Mouse (Mus musculus) megakaryocyte, adult 5-6 weeks (primary cell): Measurements from ENCODE around the gene Naip5. TPM values are rescaled to one million over a fixed set of nuclear protein-coding genes. Genes with fewer than 3 reads are reported as not detected.

Experiments used
- total RNA-seq, 2 experiments: library from RNA; stranded (forward) in 1 of 2; stranded (reverse) in 1 of 2; fragments of 153-499, 151-499 nt in 1 of 2; fragments of 221-1000, 200-1000 nt in 1 of 2; gene quantifications; 2 replicates each; pipeline versions ENCODE4 v1.2.3 to v1.2.4; 2015 to 2017

Naip5 gene
- total RNA-seq, 2 experiments from 2014 or later = 37.1 to 42.8 TPM

Other genes starting within 250 kb of the Naip5 start
- gene Mccc2, start 230.7 kb downstream of the Naip5 start, total RNA-seq (2015) = 4.3 TPM in 2 replicates
- gene Mccc2, start 230.7 kb downstream of the Naip5 start, total RNA-seq (2017) = 6.0 and 9.6 TPM in 2 replicates
- 30.6 and 34.8 TPM in 2 replicates for gene Bdp1, start 142.3 kb downstream of the Naip5 start, total RNA-seq (2015)
- 46.1 and 51.8 TPM in 2 replicates for gene Bdp1, start 142.3 kb downstream of the Naip5 start, total RNA-seq (2017)
- 4.1 and 7.5 TPM in 2 replicates for gene Serf1, start 138.3 kb downstream of the Naip5 start, total RNA-seq (2015)
- gene Serf1, start 138.3 kb downstream of the Naip5 start, total RNA-seq (2017) = 4.2 and 4.9 TPM in 2 replicates
- gene Smn1, start 121.5 kb downstream of the Naip5 start, total RNA-seq (2015) = 54.1 and 59.9 TPM in 2 replicates
- gene Smn1, start 121.5 kb downstream of the Naip5 start, total RNA-seq (2017) = 31.2 and 44.4 TPM in 2 replicates
- 65.0 and 67.0 TPM in 2 replicates for gene Naip2, start 44.2 kb downstream of the Naip5 start, total RNA-seq (2015)
- 88.7 and 94.5 TPM in 2 replicates for gene Naip2, start 44.2 kb downstream of the Naip5 start, total RNA-seq (2017)
- 48.3 and 51.1 TPM in 2 replicates for gene Naip6, start 71.4 kb upstream of the Naip5 start, total RNA-seq (2015)
- 31.5 and 34.7 TPM in 2 replicates for gene Naip6, start 71.4 kb upstream of the Naip5 start, total RNA-seq (2017)
- gene Naip1, start 206.5 kb upstream of the Naip5 start, total RNA-seq (2015) = 0.23 and 1.8 TPM in 2 replicates
- 1.5 and 2.3 TPM in 2 replicates for gene Naip1, start 206.5 kb upstream of the Naip5 start, total RNA-seq (2017)
- 36.7 and 48.1 TPM in 2 replicates for gene Gtf2h2, start 246.3 kb upstream of the Naip5 start, total RNA-seq (2015)
- 43.0 and 43.7 TPM in 2 replicates for gene Gtf2h2, start 246.3 kb upstream of the Naip5 start, total RNA-seq (2017)